Mouse (Mus musculus): ENCODE data around the gene Rnf13.

- no peak for TF ChIP-seq GATA1 (IDR thresholded peaks at IDR 0.05; ENCODE audit: borderline replicate concordance, low read length)
- no peak for TF ChIP-seq FLI1 (IDR thresholded peaks at IDR 0.05; ENCODE audit: low read length)
Observed at GRCm38 (mm10) chr3:57882945-57883344, 147.1 kb downstream of the Rnf13 start.
